Mouse (Mus musculus) small intestine, adult 2 months (tissue): ENCODE measurements at regions not wholly inside any gene's neighbourhood (a gene's known extent, or its start where the extent isn't known, plus 50 kb on each side); places are given as distances from the start of the nearest gene placed in this dataset.

ENCODE experiments used
- H3K27ac ChIP-seq: fragments of 200-500 bp; 2 replicates; pipeline ENCODE4 v1.5.1; 2012; ENCODE audit warnings: low read depth, low read length, control low read depth, inconsistent platforms; ENCODE audit not compliant: insufficient read depth
- H3K27me3 ChIP-seq: fragments of 200-500 bp; 2 replicates; pipeline ENCODE4 v1.6.1; 2012; ENCODE audit warnings: mild to moderate bottlenecking, moderate library complexity, low read length, inconsistent platforms; ENCODE audit not compliant: control insufficient read depth, insufficient read depth
- H3K36me3 ChIP-seq: fragments of 200-500 bp; 2 replicates; pipeline ENCODE4 v1.6.1; 2012; ENCODE audit warnings: mild to moderate bottlenecking, low read length, control low read depth, inconsistent platforms; ENCODE audit not compliant: control insufficient read depth, insufficient read depth
- H3K4me1 ChIP-seq: fragments of 200-500 bp; 2 replicates; pipeline ENCODE4 v1.6.1; 2012; ENCODE audit warnings: low read length, inconsistent platforms, mixed read lengths; ENCODE audit not compliant: control insufficient read depth, insufficient read depth, insufficient read length
- H3K4me3 ChIP-seq: fragments of 200-500 bp; 2 replicates; pipeline ENCODE4 v1.5.1; 2012; ENCODE audit warnings: low read depth, mild to moderate bottlenecking, control low read depth, inconsistent platforms, low read length, moderate library complexity
- CTCF ChIP-seq: fragments of 200-500 bp; IDR thresholded peaks from 2 replicates; pipeline ENCODE4 v1.5.1; 2012; ENCODE audit warnings: low read depth, mild to moderate bottlenecking, control low read depth, inconsistent platforms, low read length, moderate library complexity, mixed read lengths; ENCODE audit not compliant: insufficient replicate concordance, insufficient read length; ENCODE audit errors: extremely low read depth
- POLR2A ChIP-seq: fragments of 200-500 bp; IDR thresholded peaks from 2 replicates; pipeline ENCODE4 v1.6.1; 2012; ENCODE audit warnings: low read depth, mild to moderate bottlenecking, control low read depth, inconsistent platforms, low read length, moderate library complexity
- whole genome bisulfite sequencing: fragments of 180-500 bp; shearing (Covaris S2); methylation state at CpG from one replicate; pipeline ENCODE4 v1.1.7; 2018; 5-methylcytosine and 5-hydroxymethylcytosine counted together

GRCm38 (mm10) chr17:4216203-4216602, 520.1 kb upstream of the Nox3 start:
- Histone ChIP-seq H3K27ac (no peak overlapping the region), H3K4me3 (no peak overlapping the region), H3K4me1 (no peaks in the 10 kb centered on the region), H3K36me3 (no peaks in the 10 kb centered on the region), H3K27me3 (no peaks in the 10 kb centered on the region)
- WGBS, result 48% methylated on average over 4 of the region's 4 CpGs
- TF ChIP-seq POLR2A (no peak), CTCF (no peak)

GRCm38 (mm10) chr17:4216750-4217149, 520.7 kb upstream of the Nox3 start:
- WGBS, result 86% methylated on average over 8 of the region's 8 CpGs
- no peak for TF ChIP-seq CTCF
- no peak for TF ChIP-seq POLR2A
- Histone ChIP-seq H3K4me3 (no peak overlapping the region), H3K36me3 (no peaks in the 10 kb centered on the region), H3K27me3 (no peaks in the 10 kb centered on the region), H3K4me1 (no peaks in the 10 kb centered on the region), H3K27ac (no peak overlapping the region)

GRCm38 (mm10) chr17:4220661-4221360, 524.8 kb upstream of the Nox3 start:
- no peak overlapping the region for H3K4me3 ChIP-seq
- no peaks in the 10 kb centered on the region for H3K27me3 ChIP-seq
- no peak for TF ChIP-seq CTCF
- TF ChIP-seq POLR2A, result no peak
- no peak overlapping the region for H3K27ac ChIP-seq
- no peaks in the 10 kb centered on the region for H3K4me1 ChIP-seq
- no peaks in the 10 kb centered on the region for H3K36me3 ChIP-seq
- 71% methylated on average over 12 of the region's 12 CpGs for WGBS

GRCm38 (mm10) chr17:4227889-4228288, 531.8 kb upstream of the Nox3 start:
- no peak for TF ChIP-seq CTCF
- no peaks in the 10 kb centered on the region for H3K27me3 ChIP-seq
- 74% methylated on average over 10 of the region's 10 CpGs for WGBS
- no peak overlapping the region for H3K4me3 ChIP-seq
- H3K4me1 ChIP-seq, result no peaks in the 10 kb centered on the region
- H3K27ac ChIP-seq, result no peak overlapping the region
- H3K36me3 ChIP-seq, result no peaks in the 10 kb centered on the region

- Histone ChIP-seq H3K27me3 (no peaks in the 10 kb centered on the region), H3K36me3 (no peaks in the 10 kb centered on the region), H3K4me3 (no peak overlapping the region), H3K27ac (no peak overlapping the region), H3K4me1 (no peaks in the 10 kb centered on the region)
- WGBS, result 80% methylated on average over 2 of the region's 2 CpGs
- TF ChIP-seq POLR2A (no peak), CTCF (no peak)
These were observed 533.9 kb upstream of the Nox3 start for GRCm38 (mm10) chr17:4229969-4230368.

- H3K4me3 ChIP-seq, result no peak overlapping the region
- H3K27ac ChIP-seq, result no peak overlapping the region
- H3K36me3 ChIP-seq, result no peaks in the 10 kb centered on the region
- H3K27me3 ChIP-seq, result no peaks in the 10 kb centered on the region
- H3K4me1 ChIP-seq, result no peaks in the 10 kb centered on the region
- 77% methylated on average over 2 of the region's 2 CpGs for WGBS
- TF ChIP-seq CTCF (no peak), POLR2A (no peak)
These were observed 554.4 kb upstream of the Nox3 start for GRCm38 (mm10) chr17:4250476-4250875.

GRCm38 (mm10) chr17:4265471-4265870, 569.4 kb upstream of the Nox3 start:
- no peak overlapping the region for H3K4me3 ChIP-seq
- no peaks in the 10 kb centered on the region for H3K4me1 ChIP-seq
- WGBS, result 48% methylated on average over 6 of the region's 6 CpGs
- TF ChIP-seq POLR2A, result no peak
- no peak for TF ChIP-seq CTCF
- no peaks in the 10 kb centered on the region for H3K36me3 ChIP-seq
- no peak overlapping the region for H3K27ac ChIP-seq
- H3K27me3 ChIP-seq, result no peaks in the 10 kb centered on the region
